Mouse (Mus musculus) cerebellum, postnatal 10 days (tissue): Measurements from ENCODE around the gene Thy1.

ENCODE experiments used
- DNase-seq, 2 experiments: peaks; one replicate each; pipeline ENCODE4 v3.0.0; 2021; ENCODE audit warnings: mixed read lengths in 2 of 2

Gene Thy1

GRCm38 (mm10) chr9:44033957-44034727 is 9.0 kb upstream of the Thy1 start:
- DNase-seq, result no peak

- DNase-seq, result no peak
These were observed 6.1 kb upstream of the Thy1 start for GRCm38 (mm10) chr9:44037106-44037505.

- DNase-seq, result peak; percentile 27 to 62
These were observed 1.4 kb upstream of the Thy1 start for GRCm38 (mm10) chr9:44041511-44042395.

- DNase-seq, result peak in 1 of 2 experiments; percentile 11
These were observed 846 bp upstream of the Thy1 start for GRCm38 (mm10) chr9:44042396-44042680.

GRCm38 (mm10) chr9:44043708-44044425 is 683 bp downstream of the Thy1 start:
- peak; percentile 56 to 57 for DNase-seq

- DNase-seq, result peak; percentile 43 to 57
These were observed 1.4 kb downstream of the Thy1 start for GRCm38 (mm10) chr9:44044426-44045157.

GRCm38 (mm10) chr9:44045158-44045883 is 2.1 kb downstream of the Thy1 start:
- no peak for DNase-seq

GRCm38 (mm10) chr9:44045884-44046272 is 2.7 kb downstream of the Thy1 start:
- no peak for DNase-seq

GRCm38 (mm10) chr9:44046426-44046825 is 3.2 kb downstream of the Thy1 start:
- no peak for DNase-seq

GRCm38 (mm10) chr9:44047071-44047470 is 3.9 kb downstream of the Thy1 start:
- DNase-seq, result peak in 1 of 2 experiments; percentile 20

- no peak for DNase-seq
These were observed 4.6 kb downstream of the Thy1 start for GRCm38 (mm10) chr9:44047571-44048490.

- no peak for DNase-seq
These were observed 5.6 kb downstream of the Thy1 start for GRCm38 (mm10) chr9:44048541-44049380.

GRCm38 (mm10) chr9:44049381-44050165 is 6.4 kb downstream of the Thy1 start:
- DNase-seq, result no peak

GRCm38 (mm10) chr9:44052855-44053254 is 9.7 kb downstream of the Thy1 start:
- no peak for DNase-seq

- no peak for DNase-seq
These were observed 10.8 kb downstream of the Thy1 start for GRCm38 (mm10) chr9:44053936-44054335.

- no peak for DNase-seq
These were observed 15.4 kb downstream of the Thy1 start for GRCm38 (mm10) chr9:44058606-44059005.

GRCm38 (mm10) chr9:44065177-44065576 is 22.0 kb downstream of the Thy1 start:
- DNase-seq, result no peak

GRCm38 (mm10) chr9:44066785-44067225 is 23.6 kb downstream of the Thy1 start, which contains the start of gene Usp2:
Gene Usp2 (plus strand): TSS chr9:44067021.
- peak; percentile 99 to 100 for DNase-seq
